Mouse (Mus musculus) MEL (cell line): ENCODE measurements around the gene Padi4. TPM values are rescaled to one million over a fixed set of nuclear protein-coding genes. Genes with fewer than 3 reads are reported as not detected.
A peak's percentile ranks its signal among the peaks of the same experiment; 100 is the strongest.

Experiments used
- DNase-seq: peaks from one replicate; pipeline ENCODE4 v3.0.0; 2011; ENCODE audit warnings: low read depth, low spot score
- H3K27ac ChIP-seq: 2 replicates; pipeline ENCODE4 v1.5.1; 2012; ENCODE audit warnings: low read depth, mild to moderate bottlenecking, control low read depth, low read length, moderate library complexity; ENCODE audit not compliant: control insufficient read depth
- H3K27me3 ChIP-seq, 2 experiments: fragments of 150-350 bp in 1 of 2; sonication (generic) in 1 of 2; 2 replicates each; pipeline ENCODE4 v1.6.1; 2012; ENCODE audit warnings: low read length in 2 of 2, mild to moderate bottlenecking in 2 of 2, improper control_type of control experiment in 1 of 2, moderate library complexity in 1 of 2; ENCODE audit not compliant: insufficient read depth in 2 of 2, control insufficient read depth in 1 of 2
- H3K36me3 ChIP-seq, 2 experiments: 2 replicates each; pipeline ENCODE4 v1.6.1; 2012 to 2014; ENCODE audit warnings: low read length in 2 of 2, improper control_type of control experiment in 1 of 2, inconsistent platforms in 1 of 2, mild to moderate bottlenecking in 1 of 2; ENCODE audit not compliant: insufficient read depth in 2 of 2, control insufficient read depth in 1 of 2
- H3K4me1 ChIP-seq, 2 experiments: fragments of 150-350 bp in 1 of 2; sonication (generic) in 1 of 2; 2 replicates each; pipeline ENCODE4 v1.6.1; 2012; ENCODE audit warnings: low read length in 2 of 2, improper control_type of control experiment in 1 of 2, mild to moderate bottlenecking in 1 of 2; ENCODE audit not compliant: insufficient read depth in 2 of 2, control insufficient read depth in 1 of 2
- H3K4me3 ChIP-seq, 2 experiments: fragments of 150-350 bp in 1 of 2; sonication (generic) in 1 of 2; 2 replicates each; pipeline ENCODE4 v1.5.1; 2012; ENCODE audit warnings: low read depth in 2 of 2, low read length in 2 of 2, mild to moderate bottlenecking in 2 of 2, moderate library complexity in 2 of 2, control low read depth in 1 of 2, improper control_type of control experiment in 1 of 2; ENCODE audit not compliant: control insufficient read depth in 1 of 2, insufficient read depth in 1 of 2
- H3K79me2 ChIP-seq: 2 replicates; pipeline ENCODE4 v1.6.1; 2012; ENCODE audit warnings: mild to moderate bottlenecking, low read length, moderate library complexity; ENCODE audit not compliant: control insufficient read depth, poor library complexity, insufficient read depth
- H3K9ac ChIP-seq: 2 replicates; pipeline ENCODE4 v1.6.1; 2012; ENCODE audit warnings: low read depth, mild to moderate bottlenecking, control low read depth, low read length, moderate library complexity; ENCODE audit not compliant: control insufficient read depth, poor library complexity, severe bottlenecking
- H3K9me3 ChIP-seq: fragments of 150-350 bp; sonication (generic); replicated peaks from 2 replicates; pipeline ENCODE4 v1.6.1; 2012; ENCODE audit warnings: mild to moderate bottlenecking, low read length, improper control_type of control experiment, moderate library complexity; ENCODE audit not compliant: insufficient read depth
- BHLHE40 ChIP-seq: IDR thresholded peaks from 2 replicates; pipeline ENCODE4 v1.6.1; 2012; ENCODE audit warnings: low read depth, mild to moderate bottlenecking, inconsistent platforms, low read length, improper control_type of control experiment, borderline replicate concordance
- CTCF ChIP-seq, 3 experiments: IDR thresholded peaks in 2 of 3; conservative IDR thresholded peaks in 1 of 3; 2 replicates each; pipeline ENCODE4 v1.5.1; 2011 to 2012; ENCODE audit warnings: low read length in 3 of 3, low read depth in 2 of 3, mild to moderate bottlenecking in 2 of 3, improper control_type of control experiment in 1 of 3, inconsistent platforms in 1 of 3, mixed read lengths in 1 of 3, moderate library complexity in 1 of 3; ENCODE audit not compliant: control insufficient read depth in 1 of 3, insufficient read depth in 1 of 3, poor library complexity in 1 of 3, severe bottlenecking in 1 of 3
- E2F4 ChIP-seq: IDR thresholded peaks from 2 replicates; pipeline ENCODE4 v1.6.1; 2011; ENCODE audit warnings: low read depth, low read length, improper control_type of control experiment, borderline replicate concordance
- ELF1 ChIP-seq: IDR thresholded peaks from 2 replicates; pipeline ENCODE4 v1.6.1; 2014; ENCODE audit warnings: low read depth, mild to moderate bottlenecking, inconsistent platforms, low read length, improper control_type of control experiment, moderate library complexity
- GABPA ChIP-seq: IDR thresholded peaks from 2 replicates; pipeline ENCODE4 v1.6.1; 2012; ENCODE audit warnings: low read depth, mild to moderate bottlenecking, inconsistent platforms, low read length, improper control_type of control experiment, moderate library complexity
- GATA1 ChIP-seq: IDR thresholded peaks from 2 replicates; pipeline ENCODE4 v1.6.1; 2011; ENCODE audit warnings: low read depth, low read length, improper control_type of control experiment
- HCFC1 ChIP-seq: IDR thresholded peaks from 2 replicates; pipeline ENCODE4 v1.6.1; 2012; ENCODE audit warnings: low read depth, mild to moderate bottlenecking, inconsistent platforms, low read length, improper control_type of control experiment, moderate library complexity
- MAFK ChIP-seq: IDR thresholded peaks from 2 replicates; pipeline ENCODE4 v1.6.1; 2011; ENCODE audit warnings: low read depth, mild to moderate bottlenecking, low read length, improper control_type of control experiment, borderline replicate concordance
- MAX ChIP-seq: IDR thresholded peaks from 2 replicates; pipeline ENCODE4 v1.6.1; 2011; ENCODE audit warnings: low read length, improper control_type of control experiment
- MEF2A ChIP-seq: IDR thresholded peaks from 2 replicates; pipeline ENCODE4 v1.6.1; 2014; ENCODE audit warnings: low read depth, mild to moderate bottlenecking, inconsistent platforms, low read length, improper control_type of control experiment; ENCODE audit not compliant: poor library complexity, insufficient replicate concordance, severe bottlenecking; ENCODE audit errors: extremely low read depth
- MYB ChIP-seq: IDR thresholded peaks from 2 replicates; pipeline ENCODE4 v1.6.1; 2011; ENCODE audit warnings: mild to moderate bottlenecking, low read depth, low read length, improper control_type of control experiment
- NELFE ChIP-seq: IDR thresholded peaks from 2 replicates; pipeline ENCODE4 v1.6.1; 2011; ENCODE audit warnings: low read depth, low read length, improper control_type of control experiment
- NRF1 ChIP-seq: IDR thresholded peaks from 2 replicates; pipeline ENCODE4 v1.6.1; 2014; ENCODE audit warnings: low read depth, mild to moderate bottlenecking, inconsistent platforms, low read length, improper control_type of control experiment, moderate library complexity; ENCODE audit not compliant: poor library complexity, insufficient read depth, severe bottlenecking
- POLR2AphosphoS2 ChIP-seq: IDR thresholded peaks from 2 replicates; pipeline ENCODE4 v1.6.1; 2011; ENCODE audit warnings: low read length, improper control_type of control experiment
- POLR2AphosphoS5 ChIP-seq: IDR thresholded peaks from 2 replicates; pipeline ENCODE4 v1.6.1; 2012; ENCODE audit warnings: low read depth, borderline replicate concordance, mild to moderate bottlenecking, inconsistent platforms, low read length, moderate library complexity, mixed read lengths
- RAD21 ChIP-seq: IDR thresholded peaks from 2 replicates; pipeline ENCODE4 v1.6.1; 2011; ENCODE audit warnings: mild to moderate bottlenecking, low read depth, low read length, improper control_type of control experiment
- RCOR1 ChIP-seq: IDR thresholded peaks from 2 replicates; pipeline ENCODE4 v1.6.1; 2012; ENCODE audit warnings: low read depth, mild to moderate bottlenecking, inconsistent platforms, low read length, improper control_type of control experiment
- SIN3A ChIP-seq: IDR thresholded peaks from 2 replicates; pipeline ENCODE4 v1.6.1; 2012; ENCODE audit warnings: low read length, improper control_type of control experiment, inconsistent platforms
- SMC3 ChIP-seq: IDR thresholded peaks from 2 replicates; pipeline ENCODE4 v1.6.1; 2011; ENCODE audit warnings: low read depth, low read length, improper control_type of control experiment
- TBP ChIP-seq: IDR thresholded peaks from 2 replicates; pipeline ENCODE4 v1.8.0; 2011; ENCODE audit warnings: low read depth, low read length, improper control_type of control experiment
- UBTF ChIP-seq: IDR thresholded peaks from 2 replicates; pipeline ENCODE4 v1.6.1; 2012; ENCODE audit warnings: low read depth, mild to moderate bottlenecking, inconsistent platforms, low read length, improper control_type of control experiment, moderate library complexity, borderline replicate concordance; ENCODE audit not compliant: insufficient read depth
- USF1 ChIP-seq: IDR thresholded peaks from 2 replicates; pipeline ENCODE4 v1.6.1; 2014; ENCODE audit warnings: low read depth, mild to moderate bottlenecking, inconsistent platforms, low read length, improper control_type of control experiment, moderate library complexity
- USF2 ChIP-seq, 2 experiments: IDR thresholded peaks; 2 replicates each; pipeline ENCODE4 v1.6.1; 2011 to 2012; ENCODE audit warnings: improper control_type of control experiment in 2 of 2, low read length in 2 of 2, borderline replicate concordance in 1 of 2, inconsistent platforms in 1 of 2, low read depth in 1 of 2, mild to moderate bottlenecking in 1 of 2; ENCODE audit not compliant: insufficient read depth in 1 of 2
- ZKSCAN1 ChIP-seq: IDR thresholded peaks from 2 replicates; pipeline ENCODE4 v1.6.1; 2012; ENCODE audit warnings: low read depth, mild to moderate bottlenecking, inconsistent platforms, low read length, improper control_type of control experiment, moderate library complexity
- polyA plus RNA-seq, 2 experiments: library from polyadenylated mRNA; stranded (reverse) in 1 of 2; unstranded in 1 of 2; fragments of >175 nt in 1 of 2; fragments of >200 nt in 1 of 2; gene quantifications; 2 replicates each; pipeline versions ENCODE4 v1.2.1 to v1.2.4; 2012; ENCODE audit warnings: low replicate concordance in 2 of 2, low read depth in 1 of 2; ENCODE audit not compliant: insufficient read length in 2 of 2, insufficient read depth in 1 of 2, missing spikeins in 1 of 2
- total RNA-seq: library from RNA; depleted of rRNA; stranded (reverse); fragments of 300-350 nt; gene quantifications from 2 replicates; pipeline ENCODE4 v1.2.3, GENCODE M21; 2012

Padi4 gene
- total and polyA plus RNA-seq, 3 experiments, result not detected

DNA sequence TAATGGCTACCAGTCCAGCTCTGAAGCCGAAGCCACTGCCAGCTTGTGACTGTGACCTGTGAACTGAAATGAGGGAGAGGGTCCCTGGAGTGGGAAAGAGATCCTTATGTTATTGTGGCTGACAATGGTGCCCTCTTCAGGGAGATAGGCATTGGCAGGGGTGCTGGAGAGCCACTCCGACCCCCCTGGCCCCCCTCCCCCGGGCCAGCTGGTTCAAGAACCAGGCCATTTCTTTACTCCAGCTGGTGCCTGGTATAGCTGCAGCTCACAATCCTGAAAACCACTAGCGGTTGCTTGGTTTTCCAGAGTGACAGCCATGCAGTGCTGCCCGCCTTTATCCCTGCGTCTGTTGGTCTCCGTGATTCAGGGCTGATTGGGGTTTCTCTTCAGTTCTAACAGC lies 64.9 kb downstream of the Padi4 start:
- Histone ChIP-seq H3K9me3 (no peaks in the 10 kb centered on the region), H3K4me3 (no peak overlapping the region), H3K4me1 (peaks cover 0 to 7% of the 10 kb centered on the region in 2 experiments; a peak in 1 of 4 replicates), H3K79me2 (peaks cover 43% of the 10 kb centered on the region), H3K36me3 (peaks cover 9 to 21% of the 10 kb centered on the region in 2 experiments), H3K27ac (no peak overlapping the region), H3K9ac (no peak overlapping the region), H3K27me3 (no peaks in the 10 kb centered on the region)
- DNase-seq, result no peak
- no peak for TF ChIP-seq POLR2AphosphoS2
- no peak for TF ChIP-seq NELFE
- TF ChIP-seq ZKSCAN1, result no peak
- TF ChIP-seq E2F4, result no peak
- no peak for TF ChIP-seq SMC3
- TF ChIP-seq BHLHE40, result no peak

DNA sequence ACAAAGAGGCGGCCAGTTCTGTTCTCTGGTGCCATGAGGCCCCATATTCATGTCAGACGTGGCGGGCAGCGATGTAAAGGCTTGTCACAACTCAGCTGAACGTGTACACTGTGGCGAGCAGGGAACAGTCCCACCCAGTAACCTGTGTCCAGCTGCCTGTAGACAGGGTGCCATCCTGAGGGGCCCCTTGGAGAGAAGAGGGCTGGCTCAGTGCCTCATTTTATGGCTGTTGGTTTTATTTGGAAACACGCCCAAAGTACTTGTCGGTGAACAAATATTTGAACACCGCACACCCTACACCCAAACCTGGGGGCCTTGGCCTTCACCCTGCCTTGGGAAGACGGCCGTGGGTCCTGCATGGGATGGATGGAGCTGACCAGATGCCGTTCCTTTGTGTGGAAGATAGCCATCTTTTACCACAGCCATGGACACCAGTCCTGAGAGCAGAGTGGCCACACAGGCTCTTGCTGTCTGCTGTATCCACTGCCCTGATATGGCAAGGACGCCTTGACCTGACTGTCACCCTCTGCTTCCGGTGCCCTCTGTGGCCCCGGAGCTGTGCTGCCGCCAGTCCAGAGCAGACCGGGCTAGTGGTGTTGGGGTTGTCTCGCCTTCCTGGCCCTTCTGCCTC lies 65.6 kb downstream of the Padi4 start:
- peaks cover 0 to 13% of the 10 kb centered on the region in 2 experiments; a peak in 2 of 4 replicates for H3K4me1 ChIP-seq

DNA sequence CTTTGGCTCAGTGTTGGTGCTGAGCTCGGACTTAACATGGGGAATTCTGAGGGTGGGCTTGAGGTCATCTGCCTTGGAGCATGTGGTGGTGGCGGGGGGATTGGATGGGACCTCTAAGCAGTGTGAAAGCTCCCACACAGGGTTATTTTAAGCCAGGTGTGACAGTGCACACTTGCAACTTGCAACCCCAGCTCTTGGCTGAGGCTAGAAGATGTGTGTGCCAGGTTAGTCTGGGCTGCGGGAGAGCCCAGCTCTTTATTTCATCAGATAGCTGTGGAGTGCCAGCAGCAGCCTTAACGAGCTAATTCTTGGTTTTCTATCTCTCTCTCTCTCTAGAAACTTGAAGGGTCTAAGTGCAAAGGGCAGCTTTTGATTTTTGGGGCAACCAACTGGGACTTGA lies 66.4 kb downstream of the Padi4 start:
- H3K9me3 ChIP-seq, result no peaks in the 10 kb centered on the region
- H3K9ac ChIP-seq, result no peak overlapping the region
- peaks cover 0 to 13% of the 10 kb centered on the region in 2 experiments; a peak in 2 of 4 replicates for H3K4me1 ChIP-seq
- H3K27me3 ChIP-seq, result no peaks in the 10 kb centered on the region
- peaks cover 57% of the 10 kb centered on the region for H3K79me2 ChIP-seq
- H3K4me3 ChIP-seq, result no peak overlapping the region
- no peak overlapping the region for H3K27ac ChIP-seq
- peak; percentile 9 for DNase-seq
- TF ChIP-seq POLR2AphosphoS2 (no peak), MAX (no peak), NRF1 (no peak), ELF1 (no peak), GATA1 (no peak), USF1 (no peak), UBTF (no peak), TBP (no peak), SIN3A (no peak), USF2 (IDR thresholded peaks at IDR 0.05; ENCODE audit: borderline replicate concordance in 1 of 2, insufficient read depth in 1 of 2, low read depth in 1 of 2, low read length in 2 of 2) (no peak), MYB (no peak), RCOR1 (no peak), BHLHE40 (no peak), MEF2A (no peak), HCFC1 (no peak)
- TF ChIP-seq, all 39 proteins: peak for 0
- H3K36me3 ChIP-seq, result peaks cover 15 to 21% of the 10 kb centered on the region in 2 experiments

More for the DNA sequence above, 65.6 kb downstream of the Padi4 start:
- H3K4me3 ChIP-seq, result no peak overlapping the region
- TF ChIP-seq RAD21 (no peak), POLR2AphosphoS5 (no peak), MAFK (no peak), MYB (no peak), NELFE (no peak), CTCF (IDR thresholded peaks at IDR 0.05 in 2 of 3, conservative IDR thresholded peaks at IDR 0.05 in 1 of 3; ENCODE audit: control insufficient read depth in 1 of 3, insufficient read depth in 1 of 3, low read depth in 2 of 3, low read length in 3 of 3, poor library complexity in 1 of 3, severe bottlenecking in 1 of 3) (no peak), GABPA (no peak)
- H3K9me3 ChIP-seq, result no peaks in the 10 kb centered on the region
- no peaks in the 10 kb centered on the region for H3K27me3 ChIP-seq
- H3K9ac ChIP-seq, result no peak overlapping the region
- peak; percentile 6 for DNase-seq
- no peak overlapping the region for H3K27ac ChIP-seq
- peaks cover 50% of the 10 kb centered on the region for H3K79me2 ChIP-seq
- H3K36me3 ChIP-seq, result peaks cover 13 to 20% of the 10 kb centered on the region in 2 experiments
